Mouse (Mus musculus): ENCODE data around the gene Rpl12. TPM values are rescaled to one million over a fixed set of nuclear protein-coding genes. Genes with fewer than 3 reads are reported as not detected.

Gene Rpl12
- polyA plus RNA-seq (2012; rRNA removed): 111 and 134 TPM in 2 replicates

GRCm38 (mm10) chr2:32961192-32961995 lies at the start of gene Rpl12, which contains the start of gene Lrsam1:
Rpl12 (plus strand) TSS chr2:32961559.
Lrsam1 (minus strand) TSS chr2:32961614.

GRCm38 (mm10) chr2:32981725-32982271 lies 20.4 kb downstream of the Rpl12 start, which contains the start of gene Slc2a8:
Slc2a8 (minus strand) TSS chr2:32982083.

Other genes with a start within 250 kb of the Rpl12 start
- 42.2 and 43.4 TPM in 2 replicates for gene Cdk9, start 248.5 kb upstream of the Rpl12 start, polyA plus RNA-seq (2012; rRNA removed)
- gene Sh2d3c, start 240.5 kb upstream of the Rpl12 start, polyA plus RNA-seq (2012; rRNA removed): 7.9 and 8.4 TPM in 2 replicates
- gene 6330409D20Rik, start 220.5 kb upstream of the Rpl12 start, polyA plus RNA-seq (2012; rRNA removed): 0.15 TPM in 1 of 2 replicates, not detected in the other
- 45.8 and 55.4 TPM in 2 replicates for gene Tor2a, start 204.3 kb upstream of the Rpl12 start, polyA plus RNA-seq (2012; rRNA removed)
- 0.16 and 0.66 TPM in 2 replicates for gene Ttc16, start 185.9 kb upstream of the Rpl12 start, polyA plus RNA-seq (2012; rRNA removed)
- 15.0 and 18.2 TPM in 2 replicates for gene Ptrh1, start 185.8 kb upstream of the Rpl12 start, polyA plus RNA-seq (2012; rRNA removed)
- gene Cfap157, start 177.1 kb upstream of the Rpl12 start, polyA plus RNA-seq (2012; rRNA removed): not detected in 2 replicates
- 2.1 and 2.5 TPM in 2 replicates for gene Stxbp1, start 114.3 kb upstream of the Rpl12 start, polyA plus RNA-seq (2012; rRNA removed)
- 59.8 and 60.1 TPM in 2 replicates for gene Fam129b, start 85.4 kb upstream of the Rpl12 start, polyA plus RNA-seq (2012; rRNA removed)
- gene Lrsam1, start 55 bp downstream of the Rpl12 start, polyA plus RNA-seq (2012; rRNA removed): 7.1 and 8.3 TPM in 2 replicates
- 90.7 and 198 TPM in 2 replicates for gene Slc2a8, start 20.5 kb downstream of the Rpl12 start, polyA plus RNA-seq (2012; rRNA removed)
- 2.4 and 3.5 TPM in 2 replicates for gene Garnl3, start 170.1 kb downstream of the Rpl12 start, polyA plus RNA-seq (2012; rRNA removed)

Data from stomach, adult 2 months (tissue).